Mouse (Mus musculus) thymus, postnatal 0 days (tissue): ENCODE measurements around the gene Galr3. TPM values are rescaled to one million over a fixed set of nuclear protein-coding genes. Genes with fewer than 3 reads are reported as not detected.
"Not testable (repeated sequence)": the region's sequence is repeated elsewhere in the genome, so short reads cannot be mapped to it uniquely, and the experiment has no call there.

Experiments used
- DNase-seq: peaks from one replicate; pipeline ENCODE4 v3.0.0-alpha.2; 2015; ENCODE audit warnings: low spot score
- polyA plus RNA-seq: library from polyadenylated mRNA; unstranded; fragments of >200 nt; fragmentation: Nextera tagmentation; extraction: Ambion mirVana; gene quantifications from 2 replicates; pipeline ENCODE4 v1.2.1, GENCODE M21; 2015

Gene Galr3
- 0.14 and 0.21 TPM in 2 replicates for polyA plus RNA-seq

DNA sequence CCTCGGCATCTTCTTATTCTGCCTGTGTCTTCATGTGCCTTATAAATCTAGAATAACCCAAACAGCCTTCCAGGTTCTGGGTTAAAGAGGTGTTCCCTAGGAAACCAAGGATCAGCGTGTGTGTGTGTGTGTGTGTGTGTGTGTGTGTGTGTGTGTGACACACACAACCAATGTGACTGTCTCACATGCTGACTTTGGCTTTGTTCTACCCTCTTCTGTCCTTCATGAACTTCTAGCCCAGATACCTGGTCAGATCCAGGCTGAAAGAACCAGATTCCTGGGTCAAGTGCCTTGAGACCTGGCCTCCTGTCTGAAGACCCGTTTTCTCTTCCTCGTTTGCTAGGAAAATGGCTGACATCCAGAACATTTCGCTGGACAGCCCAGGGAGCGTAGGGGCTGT lies at the start of gene Galr3:
Gene Galr3 (plus strand): TSS at position 301 of the 400 bp plus-strand sequence.
- DNase-seq: no peak

DNA sequence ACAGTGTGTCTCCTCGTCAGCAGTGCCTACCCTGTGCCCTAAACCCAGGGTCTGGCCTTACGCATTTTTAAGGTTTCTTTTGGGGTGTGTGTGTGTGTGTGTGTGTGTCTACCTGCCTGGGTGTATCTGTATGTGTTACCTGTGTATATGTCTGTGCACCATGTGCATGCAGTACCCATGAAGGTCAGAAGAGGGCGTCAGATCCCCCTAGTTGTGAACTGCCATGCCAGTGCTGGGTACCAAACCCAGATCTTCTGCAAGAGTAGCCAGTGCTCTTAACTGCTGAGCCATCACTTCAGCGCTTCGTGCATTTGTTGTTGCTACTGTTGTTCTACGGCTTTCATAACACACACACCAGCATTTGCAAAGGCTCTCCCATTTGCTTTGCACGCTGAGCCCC lies 49.5 kb upstream of the Galr3 start:
- no peak for DNase-seq

DNA sequence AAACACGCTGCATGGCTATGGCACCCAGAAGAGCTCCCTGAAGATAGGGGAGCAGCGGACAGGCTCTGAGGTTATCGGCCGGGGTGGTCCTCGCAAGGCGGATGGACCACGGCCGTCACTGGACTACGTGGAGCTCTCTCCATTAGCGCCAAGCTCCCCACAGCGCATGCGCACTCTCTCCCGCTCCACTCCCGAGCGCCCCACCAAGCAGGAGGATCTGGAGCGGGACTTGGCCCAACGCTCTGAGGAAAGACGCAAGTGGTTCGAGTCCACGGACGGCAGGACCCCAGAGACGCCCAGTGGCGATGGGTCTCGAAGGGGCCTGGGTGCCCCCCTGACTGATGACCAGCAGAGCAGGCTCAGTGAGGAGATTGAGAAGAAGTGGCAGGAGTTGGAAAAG lies 48.8 kb upstream of the Galr3 start:
- no peak for DNase-seq

DNA sequence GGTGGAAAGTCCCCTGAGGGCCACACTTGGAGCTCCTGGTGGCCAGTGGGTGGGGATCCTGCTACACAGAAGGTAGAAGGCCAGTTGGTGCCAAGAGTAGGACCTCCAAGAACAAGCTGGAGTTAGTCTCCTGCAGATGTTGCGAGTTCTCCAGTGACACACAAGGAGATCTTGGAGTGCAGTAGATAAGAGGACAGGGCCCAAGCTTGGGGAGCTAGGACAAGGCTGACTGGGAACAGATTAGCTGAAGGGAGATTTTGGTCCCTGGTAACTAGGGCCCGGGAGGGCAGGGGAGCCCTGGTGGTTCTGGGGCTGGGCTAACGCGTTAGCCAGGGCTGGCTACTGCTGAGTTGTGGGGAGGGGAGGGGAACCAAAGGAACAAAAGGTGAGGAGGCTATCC lies 45.8 kb upstream of the Galr3 start:
- DNase-seq: no peak

DNA sequence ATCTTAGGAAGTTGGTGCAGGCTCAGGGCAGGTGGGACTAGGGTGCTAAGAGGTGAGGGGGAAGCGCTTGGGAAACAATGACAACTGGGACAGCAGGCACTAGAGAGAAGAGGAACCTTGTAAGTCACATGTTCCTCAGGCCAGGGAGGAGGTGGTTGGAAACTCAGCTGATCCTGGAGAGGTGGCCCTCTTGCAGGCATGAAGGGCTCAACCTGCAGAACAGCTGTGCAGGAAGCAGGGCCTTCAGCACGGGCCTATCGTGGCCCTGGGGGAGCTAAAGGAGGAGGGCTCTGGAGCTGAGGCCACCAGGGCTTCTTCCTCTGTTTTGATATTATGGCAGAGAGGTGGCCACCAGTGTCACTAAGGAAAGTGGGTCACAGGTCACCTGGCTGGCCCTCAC lies 45.0 kb upstream of the Galr3 start:
- peak; percentile 48 for DNase-seq

DNA sequence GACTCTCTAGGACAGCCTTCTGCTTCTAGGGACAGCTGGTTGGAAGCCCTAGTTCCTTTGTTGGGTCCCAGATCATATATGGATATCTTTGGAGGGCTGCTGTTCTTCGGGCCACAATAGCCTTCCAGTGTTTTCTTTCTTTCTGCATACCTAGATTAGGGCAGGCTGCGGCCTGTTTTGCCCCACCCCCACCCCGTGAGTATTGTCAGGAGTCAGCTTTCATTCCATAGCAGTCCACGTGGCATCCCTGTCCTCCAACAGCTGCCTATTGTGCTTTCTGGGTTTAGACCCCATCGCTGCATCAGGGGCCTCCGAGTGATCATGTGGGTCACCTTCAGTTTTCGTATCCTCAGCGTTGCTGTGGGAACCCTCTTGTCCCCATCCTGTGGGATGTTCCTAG lies 43.3 kb upstream of the Galr3 start:
- DNase-seq: no peak

DNA sequence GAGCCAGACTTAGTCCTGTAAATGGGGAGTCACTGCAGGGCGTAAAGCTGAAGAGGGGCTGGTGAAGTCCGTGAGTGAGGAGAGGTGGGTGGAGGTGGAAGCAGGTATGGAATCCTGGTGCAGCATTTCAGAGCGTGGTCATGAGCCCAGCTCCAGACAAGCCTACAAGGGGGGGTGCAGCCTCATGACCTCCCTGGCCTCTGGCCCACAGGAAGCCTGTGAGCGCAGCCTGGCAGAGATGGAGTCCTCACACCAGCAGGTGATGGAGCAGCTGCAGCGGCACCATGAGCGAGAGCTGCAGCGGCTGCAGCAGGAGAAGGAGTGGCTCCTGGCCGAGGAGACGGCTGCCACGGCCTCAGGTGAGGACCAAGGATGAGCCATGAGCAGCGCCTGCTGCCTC lies 42.1 kb upstream of the Galr3 start:
- DNase-seq: no peak

DNA sequence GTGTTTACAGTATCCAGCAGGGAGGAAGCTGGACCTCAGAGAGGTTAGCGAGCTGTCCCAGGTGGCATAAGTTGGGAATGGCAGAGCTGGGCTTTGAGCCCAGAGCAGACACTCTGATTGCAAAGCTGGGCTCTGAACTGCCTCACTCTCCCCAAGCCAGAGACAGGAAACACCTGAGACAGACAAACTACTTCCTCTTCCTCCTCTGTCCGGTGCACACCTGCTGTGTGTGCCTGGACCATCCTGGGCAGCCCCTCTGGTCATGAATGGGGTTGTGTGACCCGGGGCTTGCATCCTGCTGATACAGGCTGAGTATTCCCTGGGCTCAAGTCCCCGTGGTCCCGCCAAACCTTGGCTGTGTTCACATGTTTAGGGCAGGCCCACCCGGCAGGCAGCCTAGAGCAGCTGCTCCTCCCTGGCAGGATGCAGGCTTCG lies 41.3 kb upstream of the Galr3 start:
- peak; percentile 4 for DNase-seq

DNA sequence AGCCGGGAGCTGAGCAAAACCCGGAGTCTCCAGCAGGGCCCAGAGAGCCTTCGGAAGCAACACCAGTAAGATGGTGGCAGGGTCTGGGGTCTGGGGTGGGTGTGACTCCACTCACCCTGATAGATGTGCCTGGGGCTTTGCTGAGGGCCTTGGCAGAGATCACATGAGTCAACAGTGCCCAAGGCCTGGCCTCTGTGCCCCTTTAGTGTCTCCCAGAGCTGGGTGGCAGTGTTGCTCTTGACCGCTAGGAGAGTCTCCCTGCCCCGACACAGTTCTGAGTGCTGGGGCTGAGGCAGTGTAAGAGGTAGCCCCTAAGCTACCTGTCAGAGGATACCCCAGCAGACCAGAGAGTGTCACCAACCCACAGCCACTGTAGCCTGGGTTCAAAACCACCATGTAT lies 40.1 kb upstream of the Galr3 start:
- DNase-seq: no peak

DNA sequence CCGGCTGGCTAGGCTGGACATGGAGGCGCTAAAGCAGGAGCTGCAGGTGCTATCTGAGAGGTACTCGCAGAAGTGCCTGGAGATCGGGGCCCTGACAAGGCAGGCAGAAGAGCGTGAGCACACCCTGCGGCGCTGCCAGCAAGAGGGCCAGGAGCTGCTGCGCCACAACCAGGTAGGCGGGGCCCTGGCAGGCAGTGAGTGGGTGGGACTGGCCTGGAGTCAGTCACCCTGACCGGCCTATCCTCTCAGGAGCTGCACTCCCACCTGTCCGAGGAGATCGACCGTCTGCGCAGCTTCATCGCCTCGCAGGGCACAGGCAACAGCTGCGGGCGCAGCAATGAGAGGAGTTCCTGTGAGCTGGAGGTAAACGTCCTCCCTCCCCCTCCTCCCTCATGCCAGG lies 39.6 kb upstream of the Galr3 start:
- DNase-seq: no peak

DNA sequence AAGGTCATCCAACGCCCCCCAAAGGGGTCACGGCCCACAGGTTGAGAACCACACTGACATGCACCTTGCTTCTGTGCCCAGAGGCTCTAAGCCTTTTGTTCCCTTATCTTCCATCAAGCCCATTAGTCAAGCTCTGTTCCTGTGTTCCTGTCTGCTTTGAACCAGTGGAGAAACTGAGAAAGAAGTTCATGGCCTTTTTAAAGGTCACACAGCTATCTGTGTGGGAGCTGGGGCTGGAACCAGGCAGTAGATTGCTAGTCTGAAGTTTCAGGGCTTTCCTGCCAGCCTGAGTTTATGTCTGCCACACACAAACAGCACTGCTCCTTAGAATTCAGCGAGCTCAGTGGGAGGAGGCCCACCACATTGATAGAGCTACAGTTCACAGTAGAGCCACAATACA lies 38.6 kb upstream of the Galr3 start:
- no peak for DNase-seq

DNA sequence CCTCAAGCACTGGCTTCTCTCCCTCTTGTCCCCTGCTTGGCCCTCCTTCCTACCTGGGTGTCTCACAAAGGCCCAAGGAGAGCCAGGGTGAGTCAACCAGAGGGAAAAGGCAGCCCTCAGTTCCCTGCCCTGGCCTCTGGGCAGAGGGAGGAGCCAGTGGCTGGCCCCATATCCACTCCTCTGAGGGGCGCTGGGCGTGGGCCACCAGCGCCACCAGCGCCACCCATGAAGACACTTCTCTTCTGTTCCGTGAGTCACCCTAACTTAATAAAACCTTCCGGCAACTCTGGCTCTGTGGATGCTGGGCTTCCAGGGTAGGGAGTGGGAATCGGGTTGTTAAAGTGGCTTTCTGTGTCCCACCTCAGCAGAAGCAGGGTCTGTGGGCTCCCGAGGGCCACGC lies 36.1 kb upstream of the Galr3 start:
- DNase-seq: no peak

DNA sequence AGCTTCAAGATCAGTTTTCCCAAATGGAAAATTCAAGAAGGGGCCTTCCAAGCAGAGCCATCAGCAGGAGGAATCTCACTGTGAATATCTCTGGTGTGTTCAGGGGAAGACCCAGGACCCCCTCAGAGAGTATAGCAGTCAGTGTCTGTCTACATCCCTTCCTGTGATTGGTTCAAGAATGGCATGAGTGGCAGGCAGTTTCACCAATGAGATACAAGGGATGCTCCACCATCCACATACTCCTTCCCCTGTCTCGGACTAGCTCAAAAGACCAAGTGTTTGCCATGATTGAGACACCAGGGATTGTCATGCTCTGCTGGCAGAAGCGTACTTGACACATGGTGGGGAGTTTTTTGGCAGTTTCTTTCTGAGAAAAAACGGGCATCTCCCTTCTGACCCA lies 35.0 kb upstream of the Galr3 start:
- DNase-seq: peak; percentile 21

DNA sequence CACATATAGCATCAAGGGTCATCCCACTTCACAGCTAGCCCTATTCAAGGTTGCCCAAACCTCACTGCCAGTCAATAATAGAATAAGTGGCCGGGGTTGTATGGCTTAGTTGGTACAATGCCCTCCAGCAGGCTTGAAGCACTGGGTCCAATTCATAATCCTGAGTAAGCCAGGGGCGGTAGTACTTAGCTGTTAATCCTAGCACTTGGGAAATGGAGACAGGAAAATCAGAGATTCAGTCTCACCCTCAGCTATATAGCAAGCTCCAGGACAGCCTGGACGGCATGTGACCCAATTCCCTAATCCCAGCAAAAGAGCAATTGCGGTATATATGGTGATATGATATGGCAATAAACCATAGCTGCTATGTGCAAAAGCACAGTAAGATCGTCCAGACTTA lies 34.6 kb upstream of the Galr3 start:
- no peak for DNase-seq

DNA sequence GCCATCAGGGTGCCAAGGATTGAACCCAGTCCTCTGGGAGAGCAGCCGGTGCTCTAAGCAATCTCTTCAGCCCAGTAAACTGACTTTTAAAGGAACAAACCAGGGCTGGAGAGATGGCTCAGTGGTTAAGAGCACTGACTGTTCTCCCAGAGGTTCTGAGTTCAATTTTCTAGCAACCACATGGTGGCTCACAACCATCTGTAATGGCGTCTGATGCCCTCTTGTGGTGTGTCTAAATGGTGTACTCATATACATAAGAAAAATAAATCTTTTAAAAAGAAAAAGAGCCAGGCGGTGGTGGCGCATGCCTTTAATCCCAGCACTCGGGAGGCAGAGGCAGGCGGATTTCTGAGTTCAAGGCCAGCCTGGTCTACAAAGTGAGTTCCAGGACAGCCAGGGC lies 33.8 kb upstream of the Galr3 start:
- not testable (repeated sequence) for DNase-seq

DNA sequence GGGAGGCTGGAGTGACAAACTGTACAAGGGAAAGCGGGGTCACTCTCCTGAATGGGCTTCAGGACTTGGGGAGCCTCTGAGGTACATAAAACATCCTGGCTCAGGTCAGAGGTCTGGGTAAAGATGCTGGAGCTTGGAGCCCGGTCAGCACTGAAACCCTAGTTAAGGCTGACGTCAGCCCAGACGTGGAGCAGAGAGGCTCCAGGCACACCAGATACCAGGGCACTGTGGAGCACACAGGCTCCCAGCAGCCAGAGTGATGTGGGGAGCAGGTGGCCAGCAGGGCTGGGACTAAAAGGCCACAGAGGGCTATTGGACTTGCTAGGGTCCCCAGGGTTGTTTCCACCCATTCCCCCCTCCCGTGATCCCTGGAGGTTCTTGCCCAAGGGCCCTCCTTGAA lies 32.0 kb upstream of the Galr3 start:
- DNase-seq: no peak

DNA sequence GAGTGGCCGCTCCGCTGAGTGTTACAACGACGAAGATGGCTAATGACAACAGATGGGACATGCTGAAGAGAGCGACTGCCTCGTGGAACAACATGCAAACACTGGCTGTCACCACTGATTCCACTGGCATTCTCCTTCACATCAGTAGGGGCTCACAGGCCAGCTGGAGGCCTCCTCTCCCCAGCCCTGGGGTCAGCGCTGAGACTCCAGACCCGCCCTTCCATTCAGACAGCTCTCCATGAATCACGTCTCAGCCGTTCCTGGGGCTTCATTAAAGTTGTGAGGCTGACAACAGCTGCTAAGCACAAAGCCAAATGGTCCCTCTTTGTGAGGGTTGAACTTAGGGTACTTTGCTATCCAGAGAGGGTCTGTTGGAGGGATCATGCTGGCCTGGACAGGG lies 30.1 kb upstream of the Galr3 start:
- no peak for DNase-seq

DNA sequence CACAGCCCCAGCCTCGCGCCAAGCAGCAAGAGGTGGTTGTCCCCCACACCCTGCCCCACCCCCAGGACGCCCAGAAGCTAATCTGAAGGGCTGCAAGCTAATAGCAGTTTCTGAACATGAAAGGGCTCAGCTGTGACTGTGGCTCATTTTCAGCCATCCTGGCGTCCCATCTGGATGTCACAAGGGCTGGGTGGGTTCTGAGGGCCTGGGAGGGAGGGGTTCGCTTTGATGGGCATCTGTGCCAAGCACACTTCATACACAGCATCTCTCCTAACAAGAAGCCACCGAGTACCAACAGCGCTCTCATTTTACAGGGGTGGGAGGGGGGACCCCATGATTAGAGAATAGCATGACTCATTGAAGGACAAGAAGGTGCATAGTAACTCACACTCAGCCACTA lies 28.3 kb upstream of the Galr3 start:
- DNase-seq: no peak

DNA sequence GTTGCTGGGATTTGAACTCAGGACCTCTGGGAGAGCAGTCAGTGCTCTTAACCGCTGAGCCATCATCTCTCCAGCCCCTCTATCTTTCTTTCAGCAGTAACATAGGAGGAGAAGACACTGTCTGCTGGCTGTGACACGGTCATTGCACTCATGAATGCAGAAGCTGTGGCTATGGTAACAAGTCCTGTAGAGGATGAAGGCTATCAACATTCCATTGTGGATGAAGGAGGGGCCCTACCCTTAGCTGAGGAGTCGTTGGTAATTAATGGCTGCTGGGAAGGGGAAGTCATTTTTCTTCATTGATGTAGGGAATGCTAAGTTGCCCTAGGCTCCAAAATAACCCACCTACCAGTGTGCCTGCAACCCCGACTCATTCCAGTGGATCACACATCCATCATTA lies 23.5 kb upstream of the Galr3 start:
- no peak for DNase-seq

DNA sequence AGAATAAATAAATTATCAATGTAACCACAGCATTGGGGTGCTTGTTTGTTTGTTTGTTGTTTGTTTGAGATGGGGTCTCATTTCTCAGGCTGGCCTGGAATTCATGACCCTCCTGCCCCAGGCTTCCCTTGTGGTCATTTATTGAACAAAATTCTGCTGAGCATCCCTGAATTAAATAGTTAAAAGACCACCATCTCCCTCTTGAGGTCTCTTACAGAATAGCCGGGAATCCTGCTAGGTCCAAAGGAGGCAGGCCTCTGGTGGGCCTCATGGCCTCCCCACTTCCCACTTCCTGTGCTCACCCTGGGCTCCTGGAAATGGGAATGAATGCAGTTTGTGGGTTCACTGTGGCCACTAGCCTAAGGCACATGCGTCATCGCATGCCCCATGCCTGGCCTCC lies 22.8 kb upstream of the Galr3 start:
- DNase-seq: no peak

DNA sequence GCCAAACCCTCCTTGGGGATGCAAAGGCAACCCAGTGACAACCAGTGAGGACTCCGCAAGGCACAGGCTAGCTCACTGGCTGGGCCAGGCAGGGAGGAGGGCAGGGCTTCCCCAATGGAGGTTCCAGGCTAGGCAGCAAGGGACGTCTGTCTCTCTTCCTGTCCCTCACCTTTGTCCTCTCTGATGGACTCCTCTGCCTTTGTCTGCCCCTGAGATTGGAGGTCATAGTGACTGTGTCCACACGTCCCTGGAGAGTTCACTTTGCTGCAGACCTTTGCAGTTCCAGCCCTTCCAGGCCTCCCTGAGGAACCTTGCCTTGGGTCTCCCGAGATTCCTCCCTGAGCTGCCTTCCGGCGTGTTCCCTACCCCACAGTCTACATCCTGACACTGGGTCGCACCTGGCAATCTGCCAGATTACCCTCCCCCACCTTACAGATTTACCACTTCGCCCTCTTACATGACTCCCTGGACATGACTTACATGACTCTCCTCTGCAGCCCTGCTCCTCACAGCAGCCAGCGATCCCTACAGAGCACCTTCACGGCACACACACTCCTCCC lies 18.9 kb upstream of the Galr3 start:
- DNase-seq: no peak

DNA sequence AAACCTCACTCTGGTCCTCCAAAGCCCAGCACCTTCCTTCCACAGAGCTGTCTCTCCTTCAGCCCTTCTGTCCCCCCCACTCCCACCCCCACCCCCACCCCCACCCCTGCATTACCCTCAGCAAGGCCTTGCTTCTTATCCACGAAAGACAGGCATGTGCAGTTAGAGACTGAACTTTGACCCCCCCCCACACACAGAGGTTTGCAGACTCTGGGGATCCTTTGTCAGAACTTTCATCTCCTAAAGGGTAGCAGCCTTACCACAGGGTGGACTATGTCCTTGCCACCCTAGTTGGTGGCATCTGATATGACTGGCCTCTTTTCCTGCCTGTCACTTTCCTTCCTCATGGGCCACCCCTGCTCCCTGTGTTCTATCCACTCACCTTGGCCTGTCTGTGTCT lies 18.3 kb upstream of the Galr3 start:
- no peak for DNase-seq

DNA sequence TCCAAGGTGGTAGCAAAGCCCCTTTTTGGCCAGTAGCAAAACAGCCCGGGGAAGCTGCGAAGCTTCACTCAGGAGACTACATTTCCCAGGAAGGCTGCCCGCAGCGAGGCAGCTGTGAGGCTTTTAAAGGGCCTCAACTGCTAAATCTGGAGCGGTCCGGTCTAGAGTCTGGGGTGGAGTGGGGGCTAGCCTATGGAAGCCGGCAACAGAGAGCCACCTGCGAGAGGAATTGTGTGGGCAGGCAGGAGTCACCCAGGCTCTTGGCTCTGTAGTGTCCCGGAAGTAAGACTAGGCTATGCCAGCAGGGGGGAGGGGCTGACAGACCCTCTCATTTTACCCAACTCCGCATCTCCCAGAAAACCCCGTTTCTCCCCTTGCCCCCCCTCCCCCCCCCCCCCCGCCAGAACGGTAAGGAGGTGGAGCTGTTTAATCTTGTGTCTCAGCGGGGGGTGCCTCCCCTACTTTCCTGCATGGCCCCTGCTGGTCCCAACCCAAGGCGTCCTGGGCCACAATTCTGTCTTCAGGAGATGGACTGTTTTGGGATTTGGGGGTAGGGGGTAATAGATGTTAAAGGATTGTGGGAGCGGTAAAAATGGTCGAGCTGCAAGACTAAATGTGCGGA lies 15.9 kb upstream of the Galr3 start:
- DNase-seq: no peak
